Mouse (Mus musculus) mature B cell (primary cell): ENCODE results near the gene Ambra1.

ENCODE experiments used
- in situ Hi-C: fragments of 300-500 bp; cut with MboI; formaldehyde crosslinking; loops from 2 replicates; pipeline ENCODE4 v1.14.3; 2019

Ambra1 gene

DNA sequence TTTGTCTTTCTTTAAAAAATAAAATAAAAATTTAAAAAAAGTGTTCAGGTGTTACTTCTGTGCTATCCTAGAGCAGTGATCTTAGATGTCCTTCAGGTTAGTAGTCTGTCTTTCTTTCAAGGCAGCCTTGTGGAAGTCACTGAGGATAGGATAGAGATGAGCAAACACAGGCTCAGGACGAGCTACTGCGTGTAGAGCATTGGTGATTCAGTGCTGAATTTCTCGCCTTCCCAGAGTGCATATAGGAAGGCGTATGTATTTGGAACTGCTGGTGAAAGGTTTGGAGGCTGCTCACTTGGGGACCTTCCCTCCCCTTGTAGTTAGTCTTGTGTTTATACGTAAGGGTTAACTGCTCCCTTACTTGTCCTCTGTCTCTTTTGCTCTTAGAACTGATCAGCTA lies 5.3 kb downstream of the Ambra1 start:
- in situ Hi-C loops, result no loop called here

DNA sequence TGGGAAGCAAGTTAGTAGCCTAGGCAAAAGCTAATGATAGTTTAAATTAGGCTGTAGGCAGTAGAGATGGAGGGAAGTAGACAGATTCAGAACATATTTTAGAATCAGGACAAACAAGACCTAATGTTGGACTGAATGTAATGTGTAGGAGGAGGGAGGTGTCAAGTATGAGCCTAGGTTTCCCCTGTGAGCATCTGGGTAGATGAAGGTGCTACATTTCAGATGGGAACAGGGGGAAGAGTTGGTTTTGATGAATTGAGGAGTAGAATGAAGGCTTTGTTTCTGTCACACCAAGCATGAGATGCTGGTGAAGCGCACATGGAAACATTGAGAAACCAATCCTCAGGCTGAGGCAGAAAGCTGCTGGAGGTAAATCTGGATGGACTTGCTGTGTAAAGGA lies 9.7 kb downstream of the Ambra1 start:
- in situ Hi-C loops, result no loop called here

DNA sequence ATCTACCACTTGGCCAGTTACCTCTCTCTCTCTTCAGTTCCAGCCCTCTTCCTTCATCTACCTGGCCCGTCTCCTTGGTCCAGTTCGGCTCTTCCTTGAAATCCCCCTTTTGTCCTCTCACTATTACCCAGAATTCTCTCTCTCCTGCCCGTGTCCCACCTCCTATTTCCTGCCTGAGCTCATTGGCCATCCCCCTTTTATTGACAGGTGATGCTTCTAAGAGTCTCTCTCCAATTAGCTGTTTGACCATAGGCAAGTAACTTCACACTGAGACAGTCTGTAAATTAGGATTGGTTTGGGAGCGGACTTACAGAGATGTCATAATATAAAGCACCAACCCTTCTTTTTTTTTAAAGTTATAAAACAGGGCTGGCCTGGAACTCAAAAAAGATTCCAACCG lies 14.8 kb downstream of the Ambra1 start:
- in situ Hi-C loops, result no loop called here

DNA sequence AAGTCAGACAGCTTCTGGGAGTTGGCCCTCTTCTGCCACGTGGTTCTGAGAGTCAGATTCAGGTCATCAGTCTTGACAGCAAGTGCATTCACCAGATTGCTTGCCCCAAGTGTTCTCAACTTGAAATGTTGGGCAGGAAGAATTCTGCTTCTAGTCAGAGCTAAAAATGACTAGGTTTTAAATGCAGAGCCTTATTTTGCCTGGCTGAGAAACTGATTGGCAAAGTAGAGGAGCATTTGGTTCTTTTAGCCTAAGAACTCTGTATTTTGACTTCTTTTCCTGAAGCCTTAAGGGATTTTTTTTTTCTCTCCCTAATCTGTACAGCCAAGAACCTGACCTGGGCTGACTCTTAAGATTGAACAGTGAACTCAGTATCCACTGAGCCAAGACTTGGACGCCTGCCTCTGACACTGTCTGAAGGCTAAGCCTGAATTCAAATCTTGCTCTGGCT lies 19.9 kb downstream of the Ambra1 start:
- in situ Hi-C loops, result no loop called here

DNA sequence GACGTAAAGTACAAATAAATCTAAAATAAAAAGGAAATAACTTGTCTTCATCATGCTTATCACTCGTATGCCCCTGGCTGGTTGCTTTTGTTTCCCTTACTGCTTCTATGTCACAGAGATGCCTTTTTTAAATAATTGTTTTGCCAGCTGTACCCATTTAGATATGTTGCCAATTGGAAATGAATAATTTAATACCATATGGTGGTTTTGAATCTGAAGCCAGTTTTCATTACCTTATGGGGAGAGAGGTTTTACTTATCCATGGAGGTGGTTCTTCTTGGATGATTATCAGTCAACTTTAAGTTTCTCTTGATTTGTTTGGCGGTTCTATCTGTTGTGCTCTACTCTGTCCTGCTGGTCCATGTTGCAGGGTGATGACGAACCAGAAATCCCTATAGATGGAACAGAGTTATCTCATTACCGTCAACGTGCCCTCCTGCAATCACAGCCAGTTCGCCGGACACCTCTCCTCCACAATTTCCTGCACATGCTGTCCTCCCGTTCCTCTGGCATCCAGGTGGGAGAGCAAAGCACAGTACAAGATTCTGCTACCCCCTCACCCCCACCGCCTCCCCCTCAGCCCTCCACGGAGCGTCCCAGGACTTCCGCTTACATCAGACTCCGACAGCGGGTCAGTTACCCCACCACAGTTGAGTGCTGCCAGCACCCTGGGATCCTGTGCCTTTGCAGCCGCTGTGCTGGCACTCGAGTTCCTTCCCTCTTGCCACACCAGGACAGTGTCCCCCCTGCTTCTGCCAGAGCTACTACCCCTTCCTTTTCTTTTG lies 42.2 kb downstream of the Ambra1 start:
- in situ Hi-C loops, result no loop called here

DNA sequence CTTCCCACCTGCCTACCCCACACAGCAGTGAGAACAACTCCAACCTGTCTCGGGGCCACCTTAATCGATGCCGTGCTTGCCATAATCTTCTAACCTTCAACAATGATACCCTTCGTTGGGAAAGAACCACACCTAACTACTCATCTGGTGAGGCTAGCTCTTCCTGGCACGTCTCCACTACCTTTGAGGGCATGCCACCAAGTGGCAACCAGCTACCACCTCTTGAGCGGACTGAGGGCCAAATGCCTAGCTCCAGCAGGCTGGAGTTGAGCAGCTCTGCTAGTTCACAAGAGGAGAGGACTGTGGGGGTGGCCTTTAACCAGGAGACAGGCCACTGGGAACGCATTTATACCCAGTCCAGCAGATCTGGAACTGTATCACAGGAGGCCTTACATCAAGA lies 43.4 kb downstream of the Ambra1 start:
- in situ Hi-C loops, result no loop called here

DNA sequence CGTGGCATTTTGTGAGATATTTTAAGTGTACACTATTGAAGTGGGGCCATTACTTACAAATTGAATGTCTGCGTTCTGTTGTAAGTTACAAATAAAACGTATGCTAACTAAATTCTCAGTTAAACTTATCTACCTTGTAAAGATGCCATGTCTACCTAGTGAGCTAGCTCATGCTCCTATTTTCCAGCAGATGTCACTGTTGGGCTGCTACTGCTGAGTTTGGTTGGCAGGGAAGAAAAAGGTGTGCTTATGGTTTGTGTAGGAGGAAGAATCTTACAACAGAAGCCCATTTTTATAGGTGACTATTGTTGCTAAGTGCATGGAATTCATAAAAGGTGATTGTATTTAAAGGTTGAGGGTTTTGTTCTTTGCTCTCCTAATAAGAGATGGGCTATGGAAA lies 49.2 kb downstream of the Ambra1 start:
- in situ Hi-C loops, result no loop called here

DNA sequence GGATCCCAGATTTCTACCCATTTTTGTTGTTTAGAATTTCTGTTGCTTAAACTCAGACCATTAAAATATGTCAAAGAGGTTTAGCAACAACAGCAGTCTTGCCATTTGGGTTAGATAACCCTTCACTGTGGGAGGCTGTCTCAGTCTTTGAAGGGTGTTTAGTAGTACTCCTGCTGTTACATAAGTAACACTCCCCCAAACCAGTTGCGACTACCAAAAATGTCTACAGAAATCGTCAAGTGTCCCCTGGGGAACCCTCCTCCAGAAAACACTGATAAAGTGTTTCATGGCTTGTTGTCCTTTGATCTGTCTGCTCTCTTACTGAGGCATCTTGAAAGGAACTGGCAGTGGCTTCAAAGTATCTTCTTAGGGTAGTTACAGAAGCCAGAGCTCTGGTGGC lies 61.7 kb downstream of the Ambra1 start:
- in situ Hi-C loops, result no loop called here

DNA sequence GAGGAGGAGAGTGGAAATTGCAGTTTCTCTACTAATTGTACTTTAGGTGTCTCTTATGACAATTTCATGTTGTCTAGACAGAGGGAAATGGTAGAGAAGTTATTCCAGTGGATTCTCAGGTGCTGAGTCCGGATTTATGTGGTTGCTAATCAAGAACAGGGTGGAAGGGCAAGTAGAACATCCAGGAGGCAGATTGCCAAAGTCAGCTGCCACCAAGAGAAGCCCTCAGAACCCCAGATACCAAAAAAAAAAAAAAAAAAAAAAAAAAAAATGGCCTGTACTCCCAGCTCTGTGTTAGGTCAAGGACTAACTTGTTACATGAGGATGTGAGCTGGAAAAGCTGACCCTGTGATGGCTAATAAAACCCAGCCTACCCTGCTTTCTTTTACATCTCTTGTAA lies 62.4 kb downstream of the Ambra1 start:
- in situ Hi-C loops, result no loop called here

DNA sequence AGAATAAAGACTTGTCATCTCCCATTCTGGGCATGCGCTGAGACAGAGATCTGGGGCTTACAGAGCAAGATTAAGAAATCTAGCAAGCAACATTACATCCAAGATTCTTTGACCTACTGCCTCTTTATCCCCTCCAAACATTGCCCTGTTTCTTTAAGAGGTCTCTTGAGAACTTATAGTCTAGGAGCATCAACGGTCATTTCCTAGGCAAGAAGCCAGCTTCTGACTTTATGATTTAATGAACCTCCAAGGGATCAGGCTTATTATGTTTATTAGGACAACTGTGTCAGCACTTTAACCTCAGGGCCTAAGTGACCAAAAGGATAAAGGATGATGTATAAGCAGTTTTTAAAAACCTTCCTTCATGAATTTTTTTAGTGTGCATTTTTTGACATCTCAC lies 64.5 kb downstream of the Ambra1 start:
- in situ Hi-C loops, result no loop called here

DNA sequence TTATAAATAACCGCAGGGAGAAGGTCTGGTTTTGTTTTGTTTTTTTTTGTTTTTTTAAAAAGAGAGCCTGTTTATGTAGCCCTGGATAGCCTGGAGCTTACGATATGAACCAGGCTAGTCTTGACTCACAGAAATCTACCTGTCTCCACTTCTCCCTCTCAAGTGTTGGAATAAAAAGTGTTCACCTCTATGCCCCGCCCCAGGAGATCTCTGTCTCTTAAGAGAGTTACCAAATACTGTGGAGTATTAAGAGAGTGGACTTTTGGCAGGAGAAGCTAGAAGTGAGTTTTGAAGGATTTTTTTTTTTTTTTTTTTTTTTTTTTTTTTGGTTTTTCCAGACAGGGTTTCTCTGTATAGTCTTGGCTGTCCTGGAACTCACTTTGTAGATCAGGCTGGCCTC lies 65.2 kb downstream of the Ambra1 start:
- in situ Hi-C loops, result no loop called here

DNA sequence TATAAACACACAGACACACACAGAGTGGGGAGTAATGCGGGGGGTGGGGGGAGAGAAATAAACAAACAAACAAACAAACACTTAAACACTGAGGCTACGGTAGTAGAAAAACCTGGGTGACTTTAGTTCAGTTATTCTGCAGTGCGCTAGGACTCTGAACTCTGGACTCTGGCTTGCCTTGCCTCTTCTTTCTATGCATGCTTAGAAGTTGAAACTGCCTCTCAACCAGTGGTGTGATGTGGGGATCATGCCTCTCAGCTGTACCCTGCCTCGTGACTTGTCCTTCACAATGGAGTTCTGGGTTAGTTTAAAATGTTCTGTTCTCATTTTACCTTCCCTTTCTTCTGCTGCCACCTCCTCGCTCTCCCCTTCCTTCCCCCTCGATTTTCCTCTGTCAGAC lies 81.5 kb downstream of the Ambra1 start:
- in situ Hi-C loops, result no loop called here

DNA sequence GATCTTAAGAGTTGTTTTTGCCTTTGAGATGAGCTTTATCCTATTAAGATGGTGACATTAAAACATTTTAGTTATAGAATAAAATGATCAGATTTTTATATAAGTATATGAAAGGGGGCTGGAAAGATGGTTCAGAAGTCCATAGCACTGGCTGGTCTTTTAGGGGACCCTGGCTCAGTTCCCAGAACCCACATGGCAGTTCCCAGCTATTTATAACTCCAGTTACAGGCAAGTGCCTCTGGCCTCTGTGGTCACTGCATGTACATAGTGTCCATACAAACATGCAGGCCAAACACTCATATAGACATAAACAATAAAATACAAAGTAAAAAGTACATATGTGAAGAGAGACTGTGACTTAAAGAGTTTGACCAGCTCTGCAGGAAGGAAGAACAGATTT lies 86.8 kb downstream of the Ambra1 start:
- in situ Hi-C loops, result no loop called here

DNA sequence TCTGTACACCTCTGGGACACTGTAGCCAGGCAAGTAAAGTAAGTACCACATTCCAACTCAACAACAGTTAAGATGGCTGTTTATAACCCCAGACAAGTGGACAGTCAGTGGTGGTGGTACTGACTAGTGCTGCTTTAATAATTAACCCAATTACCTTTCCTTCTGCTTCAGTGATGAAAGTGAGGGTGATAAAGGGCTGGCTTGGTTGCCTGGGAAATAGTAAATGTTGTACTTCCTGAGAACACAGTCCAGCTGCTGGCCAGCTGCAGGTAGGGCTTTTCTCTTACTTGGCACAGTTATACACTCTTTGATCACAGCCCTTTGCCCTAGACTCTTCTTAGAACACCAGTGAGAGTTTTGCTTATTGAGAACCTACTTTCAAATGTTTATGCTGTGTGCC lies 102.3 kb downstream of the Ambra1 start:
- in situ Hi-C loops, result no loop called here

DNA sequence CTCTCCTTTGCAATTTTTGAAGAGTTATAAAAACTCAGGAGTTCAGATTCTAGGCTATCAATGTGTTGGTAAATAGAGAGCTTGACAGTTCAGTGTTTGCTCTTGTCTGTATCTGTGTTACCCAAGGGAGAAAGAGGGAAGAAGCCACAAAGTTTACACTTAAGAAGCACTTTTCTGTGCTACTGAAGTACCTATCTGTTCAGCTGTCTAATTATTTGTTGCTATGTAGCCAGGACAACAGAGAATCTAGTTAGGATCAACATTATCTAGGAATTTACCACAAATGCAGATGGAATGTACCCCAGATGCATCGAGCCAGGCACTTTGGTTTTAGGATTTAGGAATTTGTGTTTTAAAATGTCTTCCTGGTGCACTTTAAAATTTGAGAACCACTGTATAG lies 104.3 kb downstream of the Ambra1 start:
- in situ Hi-C loops, result no loop called here

DNA sequence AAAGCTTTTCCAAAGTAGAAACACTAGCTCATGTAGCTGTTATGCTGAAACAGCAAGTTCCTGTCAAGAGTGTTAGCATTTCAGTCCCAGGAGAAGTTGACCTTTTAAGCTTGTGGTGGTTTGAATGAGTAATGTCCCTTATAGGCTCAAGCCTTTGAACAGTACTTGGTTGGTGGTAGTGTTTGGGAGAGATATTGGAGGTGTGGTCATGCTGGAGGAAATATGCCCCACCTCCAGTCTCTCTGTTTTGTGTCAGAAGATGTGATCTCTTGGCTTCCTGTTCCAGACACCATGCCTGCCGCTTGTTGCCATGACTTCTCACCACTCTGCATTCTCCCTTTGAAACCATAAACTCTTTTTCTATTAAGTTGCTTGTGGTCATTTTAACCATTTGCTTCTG lies 105.1 kb downstream of the Ambra1 start:
- in situ Hi-C loops, result no loop called here

DNA sequence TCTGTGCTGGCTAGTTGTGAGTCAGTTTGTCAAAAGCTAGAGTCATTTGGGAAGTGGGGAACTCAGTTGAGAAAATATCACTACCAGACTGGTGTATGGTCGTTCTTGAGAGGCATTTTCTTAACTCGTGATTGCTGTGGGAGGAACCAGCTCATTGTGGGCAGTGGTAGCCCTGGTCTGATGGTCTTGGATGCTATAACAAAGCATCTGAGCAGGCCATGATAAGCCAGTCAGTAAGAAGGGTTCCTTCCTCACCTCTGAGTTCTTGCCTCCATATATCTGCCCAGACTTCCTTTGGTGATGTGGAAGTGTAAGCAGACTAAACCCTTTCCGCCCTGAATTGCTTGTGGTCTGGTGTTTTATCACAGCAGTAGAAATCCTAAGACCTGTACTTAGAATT lies 105.7 kb downstream of the Ambra1 start:
- in situ Hi-C loops, result no loop called here

DNA sequence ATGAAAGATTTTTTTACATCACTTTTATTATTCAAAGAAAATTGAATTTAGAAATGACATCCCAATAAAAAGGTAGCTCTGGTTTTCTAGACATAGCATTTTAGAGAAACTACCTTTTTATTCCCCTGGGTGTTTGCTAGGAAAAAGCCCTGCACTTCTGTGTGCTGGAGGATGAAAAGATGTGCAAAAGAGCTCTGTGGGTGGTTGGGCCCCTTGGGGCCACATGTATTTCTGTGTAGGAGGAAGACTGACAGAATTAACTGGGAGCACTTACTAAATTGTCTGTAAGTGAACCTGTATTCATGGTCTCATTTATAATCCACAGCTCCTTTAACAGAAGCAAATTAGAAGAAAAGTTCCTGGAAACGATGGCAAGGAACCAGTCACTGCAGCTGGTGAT lies 114.2 kb downstream of the Ambra1 start:
- in situ Hi-C loops, result no loop called here

DNA sequence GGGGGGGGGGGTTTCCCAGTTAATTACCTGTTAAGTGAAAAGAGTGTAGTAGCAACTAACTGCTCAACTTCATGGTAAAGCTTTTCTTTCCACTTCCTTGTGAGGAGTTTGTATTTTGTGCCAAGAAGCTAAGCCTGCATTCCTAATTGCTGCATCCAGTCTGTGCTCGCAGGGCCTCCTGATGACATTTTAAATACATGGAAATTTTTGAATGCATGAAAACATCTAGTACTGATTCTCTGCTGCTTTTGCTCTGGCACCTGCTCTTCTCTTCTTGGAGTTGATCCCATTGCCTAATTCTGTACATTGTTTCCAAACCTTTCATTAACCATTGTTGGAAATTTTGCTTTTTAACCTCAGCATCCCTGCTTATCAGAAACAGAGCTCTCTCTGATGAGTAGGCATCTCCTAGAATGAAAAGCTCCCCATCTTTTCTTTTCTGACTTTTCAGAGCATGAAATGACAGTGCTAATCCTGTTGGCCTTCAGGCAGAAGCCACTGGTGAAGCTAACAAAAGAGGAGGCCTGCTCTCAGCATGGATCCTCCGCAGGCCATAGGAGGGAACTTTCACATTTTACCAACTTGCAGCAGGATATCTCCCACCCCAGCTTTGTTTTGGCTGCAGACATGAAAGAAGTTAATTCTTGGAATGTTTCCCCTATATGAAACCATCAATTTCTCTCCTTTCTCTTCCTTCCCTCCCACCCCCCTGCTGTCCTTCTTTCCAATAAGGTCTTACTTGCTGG lies 122.7 kb downstream of the Ambra1 start:
- in situ Hi-C loops, result no loop called here

DNA sequence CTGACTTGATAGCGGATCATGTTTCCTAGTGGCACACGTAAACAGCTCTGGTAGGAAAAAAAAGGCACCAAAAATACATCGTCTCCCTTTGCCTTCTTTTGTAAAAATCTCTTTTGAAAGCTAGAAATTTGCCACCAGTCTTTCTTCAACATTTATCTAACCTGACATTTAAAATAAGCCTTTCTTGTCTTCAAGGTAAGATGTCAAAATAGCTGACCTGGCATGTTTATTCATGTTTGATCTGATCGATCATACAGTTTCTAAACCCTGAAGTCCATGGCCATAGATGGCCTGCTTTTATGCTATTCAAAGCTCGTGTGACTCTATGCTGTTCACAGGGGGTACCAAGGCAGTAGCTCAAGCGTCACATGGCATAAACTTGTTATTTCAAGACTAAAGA lies 124.6 kb downstream of the Ambra1 start:
- in situ Hi-C loops, result no loop called here

DNA sequence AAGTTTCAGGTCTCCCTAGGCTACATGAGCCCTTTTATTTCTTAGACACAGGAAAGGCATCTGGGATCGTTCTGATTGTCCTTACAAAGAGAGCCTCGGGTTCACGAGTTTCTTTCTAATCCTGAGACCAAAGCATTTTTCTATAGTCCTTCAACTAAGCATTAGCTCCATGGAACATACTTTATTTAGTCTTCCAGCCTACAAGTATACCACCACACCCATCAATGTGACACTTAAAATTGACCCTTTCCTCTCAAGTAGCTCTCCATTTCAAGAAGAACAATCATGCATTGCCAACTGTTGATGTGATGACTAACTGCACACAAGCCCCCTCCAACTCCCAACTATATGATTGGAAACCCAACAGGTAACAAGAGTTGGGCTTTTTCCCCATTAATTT lies 127.0 kb downstream of the Ambra1 start:
- in situ Hi-C loops, result no loop called here

DNA sequence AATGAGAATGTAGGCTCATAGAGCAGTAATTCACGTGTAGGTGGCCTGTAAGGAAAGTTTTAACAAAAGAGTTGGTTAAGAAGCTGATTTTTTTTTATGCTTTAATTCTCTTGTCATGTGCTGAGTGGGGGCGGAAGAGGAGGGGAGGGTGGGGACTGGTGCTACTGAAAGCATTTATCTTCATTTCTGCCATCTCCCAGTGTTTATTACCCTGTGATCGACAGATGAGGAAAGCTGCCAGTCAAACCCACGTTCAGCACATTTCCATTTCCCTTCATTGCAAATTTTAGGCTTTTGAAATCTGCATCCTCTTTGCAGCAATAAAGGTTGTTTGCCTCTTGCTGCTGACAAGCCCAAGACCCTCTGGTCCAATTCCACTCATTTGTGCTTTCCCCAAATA lies 129.5 kb downstream of the Ambra1 start:
- in situ Hi-C loops, result no loop called here

DNA sequence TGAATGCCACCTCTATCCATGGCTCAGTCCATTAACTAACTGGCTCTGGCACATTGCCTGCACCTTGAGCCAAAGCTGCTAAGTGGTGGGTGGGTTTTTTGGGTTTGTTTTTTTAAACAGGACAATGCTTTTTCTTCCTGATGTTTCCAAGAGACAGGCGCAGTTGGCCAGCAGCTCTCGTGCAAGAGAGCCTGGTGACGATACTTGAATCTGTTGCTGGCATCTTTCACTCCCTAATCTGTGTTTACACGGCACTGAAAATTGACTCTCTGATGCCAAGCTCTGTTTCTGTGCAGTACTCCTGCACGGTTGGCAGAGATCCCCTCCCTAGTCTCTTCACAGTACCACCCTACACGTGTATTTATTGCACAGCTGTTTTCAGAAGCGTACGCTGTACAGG lies 140.8 kb downstream of the Ambra1 start:
- in situ Hi-C loops, result no loop called here

DNA sequence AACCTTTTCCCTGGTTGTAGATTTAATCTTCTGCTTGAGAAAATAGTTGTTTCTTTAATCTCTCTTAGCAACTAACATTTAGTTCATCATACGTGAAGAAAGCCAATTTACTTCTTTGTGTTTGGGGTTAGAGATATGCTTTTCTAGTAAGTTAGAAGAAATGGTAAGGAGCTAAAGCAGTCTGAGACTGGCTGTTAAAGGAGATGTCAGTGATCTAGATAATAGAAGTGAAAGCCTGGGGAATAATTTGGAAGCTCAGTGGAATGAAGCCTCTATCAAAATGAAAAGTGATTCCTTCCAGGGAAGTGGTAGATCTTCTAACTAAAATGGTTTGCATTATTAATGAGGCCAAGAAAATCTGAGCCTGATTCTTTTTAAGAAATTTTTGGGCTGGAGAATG lies 141.3 kb downstream of the Ambra1 start:
- in situ Hi-C loops, result no loop called here
